Mouse (Mus musculus) midbrain, embryonic 12.5 days (tissue): ENCODE measurements around the gene Clic1. TPM values are rescaled to one million over a fixed set of nuclear protein-coding genes. Genes with fewer than 3 reads are reported as not detected.

ENCODE experiments used
- ATAC-seq: fragments of 200-750 bp; cut with Nextera tagmentation; 2 replicates; pipeline ENCODE4 v1.8.0; 2017; ENCODE audit warnings: low read depth, moderate TSS enrichment, moderate library complexity; ENCODE audit not compliant: low FRiP score
- H3K27ac ChIP-seq: fragments of 300-500 bp; sonication (generic); replicated peaks from 2 replicates; pipeline ENCODE4 v1.5.1; 2016; ENCODE audit warnings: mild to moderate bottlenecking
- H3K27me3 ChIP-seq: fragments of 300-500 bp; sonication (generic); 2 replicates; pipeline ENCODE4 v1.6.1; 2016; ENCODE audit warnings: mild to moderate bottlenecking
- H3K36me3 ChIP-seq: fragments of 300-500 bp; sonication (generic); 2 replicates; pipeline ENCODE4 v1.6.1; 2016
- H3K4me1 ChIP-seq: fragments of 300-500 bp; sonication (generic); 2 replicates; pipeline ENCODE4 v1.6.1; 2016
- H3K4me2 ChIP-seq: fragments of 300-500 bp; sonication (generic); replicated peaks from 2 replicates; pipeline ENCODE4 v1.6.1; 2016; ENCODE audit warnings: mild to moderate bottlenecking, moderate library complexity
- H3K4me3 ChIP-seq: fragments of 300-500 bp; sonication (generic); 2 replicates; pipeline ENCODE4 v1.5.1; 2016; ENCODE audit warnings: mild to moderate bottlenecking
- H3K9ac ChIP-seq: fragments of 300-500 bp; sonication (generic); replicated peaks from 2 replicates; pipeline ENCODE4 v1.6.1; 2016; ENCODE audit warnings: mild to moderate bottlenecking, moderate library complexity
- H3K9me3 ChIP-seq: fragments of 300-500 bp; sonication (generic); 2 replicates; pipeline ENCODE4 v1.6.1; 2016; ENCODE audit warnings: mild to moderate bottlenecking
- WGBS: fragments of 180-500 bp; shearing (Covaris S2); methylation state at CpG from one replicate; pipeline ENCODE4 v1.1.7; 2016; 5-methylcytosine and 5-hydroxymethylcytosine counted together
- polyA plus RNA-seq: library from polyadenylated mRNA; unstranded; fragments of >200 nt; fragmentation: Nextera tagmentation; extraction: Ambion mirVana; gene quantifications from 2 replicates; pipeline ENCODE4 v1.2.1, GENCODE M21; 2016

Clic1 gene
- polyA plus RNA-seq, 1 experiment from 2014 or later, result 165 TPM

- no peaks in the 10 kb centered on the region for H3K36me3 ChIP-seq
- H3K9me3 ChIP-seq, result no peaks in the 10 kb centered on the region
- 26% methylated on average over 10 of the region's 10 CpGs for WGBS
- H3K4me2 ChIP-seq, result peak within 1 kb of the TSS; percentile 42
- peaks cover 18% of the 10 kb centered on the region for H3K4me1 ChIP-seq
- peaks cover 11% of the 10 kb centered on the region for H3K27me3 ChIP-seq
- 0 out of 2 replicates have a peak within 1 kb of the TSS, but pooled peaks have one; percentile 25 for H3K9ac ChIP-seq
- no peak within 1 kb of the TSS; the same call in 1 of the 2 replicates for H3K27ac ChIP-seq
- no peak for ATAC-seq
- H3K4me3 ChIP-seq, result peak within 1 kb of the TSS; percentile 17
Observed at GRCm38 (mm10) chr17:35076507-35077176, 26.9 kb downstream of the Clic1 start, which contains the start of gene Ly6g6e. TSS of gene Ly6g6e (plus strand) at chr17:35076902.

GRCm38 (mm10) chr17:35077285-35077684 lies 27.5 kb downstream of the Clic1 start:
- no peak for ATAC-seq
- H3K9me3 ChIP-seq, result no peaks in the 10 kb centered on the region
- H3K4me1 ChIP-seq, result peaks cover 18% of the 10 kb centered on the region
- peaks cover 11% of the 10 kb centered on the region for H3K27me3 ChIP-seq
- H3K4me3 ChIP-seq, result 0 out of 2 replicates have a peak overlapping the region, but pooled peaks have one; percentile 17
- H3K4me2 ChIP-seq, result peak overlapping the region; percentile 42
- 0 out of 2 replicates have a peak overlapping the region, but pooled peaks have one; percentile 25 for H3K9ac ChIP-seq
- no peaks in the 10 kb centered on the region for H3K36me3 ChIP-seq
- H3K27ac ChIP-seq, result no peak overlapping the region
- 49% methylated on average over 2 of the region's 2 CpGs for WGBS

- peak within 1 kb of the TSS; percentile 17 for H3K4me3 ChIP-seq
- H3K36me3 ChIP-seq, result no peaks in the 10 kb centered on the region
- peaks cover 11% of the 10 kb centered on the region for H3K27me3 ChIP-seq
- no peaks in the 10 kb centered on the region for H3K9me3 ChIP-seq
- 0 out of 2 replicates have a peak within 1 kb of the TSS, but pooled peaks have one; percentile 25 for H3K9ac ChIP-seq
- H3K4me2 ChIP-seq, result peak within 1 kb of the TSS; percentile 42
- ATAC-seq, result peak; percentile 44; the same call in 1 of the 2 replicates
- H3K27ac ChIP-seq, result no peak within 1 kb of the TSS; the same call in 1 of the 2 replicates
- peaks cover 18% of the 10 kb centered on the region for H3K4me1 ChIP-seq
- 9% methylated on average over 14 of the region's 14 CpGs for WGBS
Observed at GRCm38 (mm10) chr17:35077786-35078233, 28.0 kb downstream of the Clic1 start, which contains the start of gene Ly6g6d. TSS of gene Ly6g6d (minus strand) at chr17:35078065.

DNA sequence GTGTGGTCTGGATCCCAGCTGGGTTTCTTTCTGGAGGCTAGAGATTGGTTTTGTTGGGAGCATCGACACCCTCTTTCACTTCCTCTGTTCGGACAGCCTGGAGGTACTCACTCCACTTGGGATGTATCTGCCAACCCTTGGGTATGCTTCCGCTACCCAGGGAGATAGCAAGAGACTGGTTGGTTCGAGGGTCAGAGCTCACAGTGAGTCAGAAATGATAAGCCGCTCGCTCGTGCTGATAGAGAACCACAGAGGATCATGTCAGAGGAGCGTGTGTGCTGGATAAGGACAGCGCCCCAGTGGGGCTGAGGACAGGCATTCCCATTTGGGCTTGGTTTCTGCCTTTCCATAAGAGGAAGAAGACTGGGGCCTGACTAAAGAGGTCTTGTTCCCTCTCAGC lies 30.0 kb downstream of the Clic1 start:
- no peak overlapping the region for H3K4me3 ChIP-seq
- H3K4me2 ChIP-seq, result no peak overlapping the region
- WGBS, result 74% methylated on average over 9 of the region's 9 CpGs
- no peak overlapping the region for H3K9ac ChIP-seq
- peaks cover 18% of the 10 kb centered on the region for H3K4me1 ChIP-seq
- no peaks in the 10 kb centered on the region for H3K36me3 ChIP-seq
- peaks cover 11% of the 10 kb centered on the region for H3K27me3 ChIP-seq
- H3K9me3 ChIP-seq, result no peaks in the 10 kb centered on the region
- no peak for ATAC-seq
- H3K27ac ChIP-seq, result no peak overlapping the region

DNA sequence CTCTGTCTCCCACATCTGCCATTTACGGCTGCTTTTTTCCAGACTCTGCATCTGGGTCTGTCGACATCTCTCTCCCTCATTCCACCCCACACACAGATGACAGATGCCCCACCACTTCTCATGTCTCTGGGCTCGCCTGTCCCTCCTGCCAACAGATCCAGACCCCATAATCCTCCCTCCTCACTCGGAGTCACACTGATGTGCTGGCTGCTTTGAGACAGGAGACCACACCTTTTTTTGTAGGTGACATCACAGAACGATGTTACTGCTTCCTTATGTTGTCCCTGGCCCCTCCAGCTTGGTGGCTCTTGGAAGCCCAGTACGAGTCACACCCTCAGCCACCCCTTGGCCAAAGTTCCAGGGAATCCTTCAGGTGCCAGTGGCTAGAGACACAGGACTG lies 30.5 kb downstream of the Clic1 start:
- Histone ChIP-seq H3K27me3 (peaks cover 11% of the 10 kb centered on the region), H3K27ac (no peak overlapping the region), H3K4me2 (no peak overlapping the region), H3K36me3 (no peaks in the 10 kb centered on the region), H3K9me3 (no peaks in the 10 kb centered on the region), H3K4me3 (no peak overlapping the region), H3K9ac (no peak overlapping the region), H3K4me1 (peaks cover 18% of the 10 kb centered on the region)
- WGBS, result 64% methylated on average over 6 of the region's 6 CpGs
- ATAC-seq, result no peak

- H3K4me1 ChIP-seq, result peaks cover 18% of the 10 kb centered on the region
- H3K4me2 ChIP-seq, result no peak overlapping the region
- H3K9ac ChIP-seq, result no peak overlapping the region
- H3K27me3 ChIP-seq, result peaks cover 11% of the 10 kb centered on the region
- H3K4me3 ChIP-seq, result no peak overlapping the region
- no peak for ATAC-seq
- no peaks in the 10 kb centered on the region for H3K9me3 ChIP-seq
- H3K36me3 ChIP-seq, result no peaks in the 10 kb centered on the region
- 90% methylated on average over 4 of the region's 4 CpGs for WGBS
- H3K27ac ChIP-seq, result no peak overlapping the region
Observed at GRCm38 (mm10) chr17:35080710-35081109, 30.9 kb downstream of the Clic1 start.

GRCm38 (mm10) chr17:35082841-35083576 lies 33.2 kb downstream of the Clic1 start:
- peaks cover 1% of the 10 kb centered on the region for H3K4me1 ChIP-seq
- H3K9me3 ChIP-seq, result no peaks in the 10 kb centered on the region
- ATAC-seq, result no peak
- H3K4me3 ChIP-seq, result no peak overlapping the region
- WGBS, result 86% methylated on average over 16 of the region's 16 CpGs
- H3K27ac ChIP-seq, result no peak overlapping the region
- H3K9ac ChIP-seq, result no peak overlapping the region
- peaks cover 5% of the 10 kb centered on the region; the same call in 1 of the 2 replicates for H3K27me3 ChIP-seq
- H3K4me2 ChIP-seq, result no peak overlapping the region
- no peaks in the 10 kb centered on the region for H3K36me3 ChIP-seq

- 89% methylated on average over 3 of the region's 3 CpGs for WGBS
- Histone ChIP-seq H3K36me3 (no peaks in the 10 kb centered on the region), H3K27ac (no peak overlapping the region), H3K27me3 (peaks cover 5% of the 10 kb centered on the region; the same call in 1 of the 2 replicates), H3K9me3 (no peaks in the 10 kb centered on the region), H3K4me1 (no peaks in the 10 kb centered on the region), H3K4me2 (no peak overlapping the region), H3K9ac (no peak overlapping the region), H3K4me3 (no peak overlapping the region)
- ATAC-seq, result no peak
Observed at GRCm38 (mm10) chr17:35083929-35084497, 34.2 kb downstream of the Clic1 start.

DNA sequence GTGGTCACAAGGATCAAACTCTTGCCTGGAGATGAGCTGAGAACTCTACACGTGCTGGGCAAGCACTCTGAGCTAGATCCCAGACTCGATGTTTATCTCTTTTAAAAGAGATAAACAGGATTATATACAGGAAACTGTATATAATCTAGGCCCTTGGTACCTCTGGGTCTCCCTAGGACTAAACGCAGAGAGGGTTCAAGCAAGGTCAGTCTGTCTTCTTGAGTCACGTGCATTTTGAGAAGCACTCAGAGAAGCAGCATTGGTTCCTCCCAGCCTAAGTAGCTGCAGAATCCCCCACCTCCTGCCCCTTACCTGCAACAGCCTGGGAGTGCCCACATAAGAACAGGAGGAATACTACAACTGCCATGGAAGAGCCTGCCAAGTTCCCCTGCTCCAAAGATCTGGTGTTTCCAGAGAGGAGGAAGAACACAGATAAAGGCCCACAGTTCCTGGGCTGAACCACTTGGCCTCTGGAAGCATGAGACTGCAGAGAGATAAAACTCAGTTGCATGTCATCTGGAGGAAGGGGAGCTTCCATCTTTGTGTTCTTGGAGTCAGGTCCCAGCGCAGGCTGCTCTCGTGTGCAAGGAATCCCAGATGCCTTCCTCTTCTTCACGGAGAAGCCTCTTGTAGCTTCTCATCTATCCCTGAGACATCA lies 35.6 kb downstream of the Clic1 start, which contains the start of gene Ly6g6f:
TSS of gene Ly6g6f (minus strand) at position 403 of the 658 bp plus-strand sequence.
- 87% methylated on average over 7 of the region's 7 CpGs for WGBS

GRCm38 (mm10) chr17:35088151-35088550 lies 38.4 kb downstream of the Clic1 start:
- no peak overlapping the region for H3K4me2 ChIP-seq
- 54% methylated on average over 2 of the region's 2 CpGs for WGBS
- peaks cover 20% of the 10 kb centered on the region for H3K36me3 ChIP-seq
- no peak for ATAC-seq
- H3K9ac ChIP-seq, result no peak overlapping the region
- H3K27ac ChIP-seq, result no peak overlapping the region
- peaks cover 13% of the 10 kb centered on the region for H3K4me1 ChIP-seq
- H3K9me3 ChIP-seq, result no peaks in the 10 kb centered on the region
- no peak overlapping the region for H3K4me3 ChIP-seq
- no peaks in the 10 kb centered on the region for H3K27me3 ChIP-seq

More for the DNA sequence above, 35.6 kb downstream of the Clic1 start, which contains the start of gene Ly6g6f:
- Histone ChIP-seq H3K4me2 (no peak within 1 kb of the TSS), H3K27me3 (no peaks in the 10 kb centered on the region), H3K4me3 (no peak within 1 kb of the TSS), H3K4me1 (peaks cover 7% of the 10 kb centered on the region), H3K9me3 (no peaks in the 10 kb centered on the region), H3K36me3 (no peaks in the 10 kb centered on the region), H3K9ac (no peak within 1 kb of the TSS), H3K27ac (no peak within 1 kb of the TSS)
- no peak for ATAC-seq

GRCm38 (mm10) chr17:35088825-35089644 lies 39.3 kb downstream of the Clic1 start, which contains the start of gene Abhd16a:
TSS of gene Abhd16a (plus strand) at chr17:35089263.
- ATAC-seq, result peak; percentile 98
- Histone ChIP-seq H3K9me3 (no peaks in the 10 kb centered on the region), H3K27ac (peak within 1 kb of the TSS; percentile 97), H3K9ac (peak within 1 kb of the TSS; percentile 82), H3K4me2 (peak within 1 kb of the TSS; percentile 59), H3K36me3 (peaks cover 23% of the 10 kb centered on the region), H3K4me3 (peak within 1 kb of the TSS; percentile 68), H3K27me3 (no peaks in the 10 kb centered on the region), H3K4me1 (peaks cover 13% of the 10 kb centered on the region)
- WGBS, result 4% methylated on average over 66 of the region's 67 CpGs
